Mouse (Mus musculus): ENCODE results near the gene Wdr66. TPM values are rescaled to one million over a fixed set of nuclear protein-coding genes. Genes with fewer than 3 reads are reported as not detected.

The Wdr66 gene
- polyA plus RNA-seq, 1 experiment from 2014 or later, result 1.7 TPM

GRCm38 (mm10) chr5:123345853-123346654 lies 94.2 kb downstream of the Wdr66 start:
- no peaks in the 10 kb centered on the region for H3K27me3 ChIP-seq (ENCODE audit: insufficient read depth, low read length)
- H3K9ac ChIP-seq (replicated peaks; ENCODE audit: low read length), result peak overlapping the region; percentile 97
- no peaks in the 10 kb centered on the region for H3K9me3 ChIP-seq (ENCODE audit: low read length)
- peak overlapping the region; percentile 95 for H3K4me3 ChIP-seq (ENCODE audit: low read length)
- H3K36me3 ChIP-seq (ENCODE audit: insufficient read depth, low read length), result no peaks in the 10 kb centered on the region
- peak overlapping the region; percentile 89 for H3K4me2 ChIP-seq (replicated peaks; ENCODE audit: low read depth, low read length)
- WGBS, result 3% methylated on average over 22 of the region's 22 CpGs
- peaks cover 42% of the 10 kb centered on the region for H3K4me1 ChIP-seq (ENCODE audit: insufficient read depth, low read length)
- peak; percentile 42 for ATAC-seq (ENCODE audit: low FRiP score, low TSS enrichment)
- H3K27ac ChIP-seq (ENCODE audit: low read length), result peak overlapping the region; percentile 99

- Histone ChIP-seq H3K4me1 (ENCODE audit: insufficient read depth, low read length) (peaks cover 49% of the 10 kb centered on the region), H3K4me3 (ENCODE audit: low read length) (peak overlapping the region; percentile 95), H3K27ac (ENCODE audit: low read length) (peak overlapping the region; percentile 99), H3K9me3 (ENCODE audit: low read length) (no peaks in the 10 kb centered on the region), H3K9ac (replicated peaks; ENCODE audit: low read length) (peak overlapping the region; percentile 97), H3K4me2 (replicated peaks; ENCODE audit: low read depth, low read length) (peak overlapping the region; percentile 89), H3K36me3 (ENCODE audit: insufficient read depth, low read length) (no peaks in the 10 kb centered on the region), H3K27me3 (ENCODE audit: insufficient read depth, low read length) (no peaks in the 10 kb centered on the region)
- 37% methylated on average over 7 of the region's 7 CpGs for WGBS
- peak; percentile 58 for ATAC-seq (ENCODE audit: low FRiP score, low TSS enrichment)
Observed at GRCm38 (mm10) chr5:123346701-123347270, 94.9 kb downstream of the Wdr66 start.

DNA sequence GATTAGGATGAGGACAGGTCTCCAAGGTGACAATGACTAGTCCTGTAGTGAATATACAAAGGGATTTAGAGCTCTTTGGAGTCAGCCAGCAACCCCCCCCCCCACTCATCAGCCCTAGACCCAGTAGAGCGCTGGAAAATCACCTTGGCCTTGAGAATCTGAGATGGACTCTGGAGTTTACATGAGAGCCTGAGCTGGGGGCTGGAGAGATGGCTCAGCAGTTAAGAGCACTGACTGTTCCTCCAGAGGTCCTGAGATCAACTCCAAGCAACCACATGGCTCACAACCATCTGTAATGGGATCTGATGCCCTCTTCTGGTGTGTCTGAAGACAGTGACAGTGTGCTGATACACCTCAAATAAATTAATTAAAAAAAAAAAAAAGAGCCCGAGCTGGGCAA lies 96.1 kb downstream of the Wdr66 start:
- Histone ChIP-seq H3K4me2 (replicated peaks; ENCODE audit: low read depth, low read length) (no peak overlapping the region), H3K9me3 (ENCODE audit: low read length) (no peaks in the 10 kb centered on the region), H3K27ac (ENCODE audit: low read length) (peak overlapping the region; percentile 99; the same call in 1 of the 2 replicates), H3K27me3 (ENCODE audit: insufficient read depth, low read length) (no peaks in the 10 kb centered on the region), H3K36me3 (ENCODE audit: insufficient read depth, low read length) (no peaks in the 10 kb centered on the region), H3K4me1 (ENCODE audit: insufficient read depth, low read length) (peaks cover 50% of the 10 kb centered on the region), H3K9ac (replicated peaks; ENCODE audit: low read length) (no peak overlapping the region), H3K4me3 (ENCODE audit: low read length) (no peak overlapping the region)
- no peak for ATAC-seq (ENCODE audit: low FRiP score, low TSS enrichment)
- WGBS, result 71% methylated on average over 2 of the region's 2 CpGs

DNA sequence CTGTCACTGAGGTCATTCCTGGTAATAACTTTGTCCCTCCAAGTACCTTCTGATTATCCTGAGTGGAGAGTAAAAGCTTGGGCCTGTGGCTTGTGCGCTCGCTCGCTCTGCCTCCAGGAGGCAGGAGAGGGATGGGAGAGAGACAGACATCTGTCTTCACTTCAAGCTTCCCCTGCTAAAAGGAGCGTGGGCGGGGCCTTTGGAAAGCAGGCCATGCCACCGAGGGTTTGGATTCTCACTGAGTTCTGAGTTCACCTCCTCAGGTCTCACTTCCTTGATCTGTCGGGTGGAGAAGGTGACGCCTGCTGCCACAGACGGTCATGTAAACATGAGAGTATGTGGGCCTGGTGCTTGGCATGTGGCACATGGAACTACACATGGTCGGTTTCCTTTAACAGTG lies 98.5 kb downstream of the Wdr66 start:
- ATAC-seq (ENCODE audit: low FRiP score, low TSS enrichment), result no peak
- Histone ChIP-seq H3K4me3 (ENCODE audit: low read length) (no peak overlapping the region), H3K27ac (ENCODE audit: low read length) (no peak overlapping the region), H3K9me3 (ENCODE audit: low read length) (no peaks in the 10 kb centered on the region), H3K36me3 (ENCODE audit: insufficient read depth, low read length) (peaks cover 6% of the 10 kb centered on the region; the same call in 1 of the 2 replicates), H3K27me3 (ENCODE audit: insufficient read depth, low read length) (no peaks in the 10 kb centered on the region), H3K4me1 (ENCODE audit: insufficient read depth, low read length) (peaks cover 43% of the 10 kb centered on the region), H3K4me2 (replicated peaks; ENCODE audit: low read depth, low read length) (no peak overlapping the region), H3K9ac (replicated peaks; ENCODE audit: low read length) (no peak overlapping the region)
- WGBS, result 59% methylated on average over 10 of the region's 10 CpGs

DNA sequence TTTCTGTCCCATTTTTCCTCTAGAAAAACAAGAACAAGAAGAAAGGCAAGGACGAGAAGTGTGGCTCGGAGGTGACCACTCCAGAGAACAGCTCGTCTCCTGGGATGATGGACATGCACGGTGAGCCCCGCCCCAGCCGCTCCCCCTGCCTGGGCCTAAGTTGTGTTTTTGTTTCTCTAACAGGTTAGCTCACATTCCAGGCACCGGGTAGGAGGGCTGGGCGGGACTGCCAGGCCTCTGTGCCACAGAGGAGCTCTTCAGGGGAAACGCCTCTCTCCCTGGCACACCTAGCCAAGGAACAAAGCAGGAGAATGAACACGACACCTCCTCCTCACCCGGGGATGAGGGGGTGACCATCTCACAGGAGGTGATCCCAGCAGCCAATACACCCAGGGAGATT lies 104.0 kb downstream of the Wdr66 start:
- H3K36me3 ChIP-seq (ENCODE audit: insufficient read depth, low read length), result peaks cover 44% of the 10 kb centered on the region
- peak overlapping the region; percentile 51; the same call in 1 of the 2 replicates for H3K27ac ChIP-seq (ENCODE audit: low read length)
- no peaks in the 10 kb centered on the region for H3K9me3 ChIP-seq (ENCODE audit: low read length)
- no peak overlapping the region for H3K9ac ChIP-seq (replicated peaks; ENCODE audit: low read length)
- H3K4me2 ChIP-seq (replicated peaks; ENCODE audit: low read depth, low read length), result no peak overlapping the region
- H3K4me3 ChIP-seq (ENCODE audit: low read length), result no peak overlapping the region
- H3K27me3 ChIP-seq (ENCODE audit: insufficient read depth, low read length), result no peaks in the 10 kb centered on the region
- ATAC-seq (ENCODE audit: low FRiP score, low TSS enrichment), result no peak
- 66% methylated on average over 11 of the region's 11 CpGs for WGBS
- H3K4me1 ChIP-seq (ENCODE audit: insufficient read depth, low read length), result peaks cover 15% of the 10 kb centered on the region

- peaks cover 55% of the 10 kb centered on the region for H3K36me3 ChIP-seq (ENCODE audit: insufficient read depth, low read length)
- no peaks in the 10 kb centered on the region for H3K9me3 ChIP-seq (ENCODE audit: low read length)
- 86% methylated on average over 4 of the region's 4 CpGs for WGBS
Observed at GRCm38 (mm10) chr5:123357253-123357652, 105.4 kb downstream of the Wdr66 start.

GRCm38 (mm10) chr5:123359431-123359830 lies 107.5 kb downstream of the Wdr66 start:
- H3K4me1 ChIP-seq (ENCODE audit: insufficient read depth, low read length), result peaks cover 5% of the 10 kb centered on the region
- H3K27me3 ChIP-seq (ENCODE audit: insufficient read depth, low read length), result no peaks in the 10 kb centered on the region
- H3K9me3 ChIP-seq (ENCODE audit: low read length), result no peaks in the 10 kb centered on the region
- no peak overlapping the region for H3K9ac ChIP-seq (replicated peaks; ENCODE audit: low read length)
- H3K36me3 ChIP-seq (ENCODE audit: insufficient read depth, low read length), result peaks cover 71% of the 10 kb centered on the region
- WGBS, result 59% methylated on average over 6 of the region's 6 CpGs
- no peak overlapping the region for H3K4me2 ChIP-seq (replicated peaks; ENCODE audit: low read depth, low read length)
- ATAC-seq (ENCODE audit: low FRiP score, low TSS enrichment), result peak; percentile 91
- no peak overlapping the region for H3K4me3 ChIP-seq (ENCODE audit: low read length)
- peak overlapping the region; percentile 76 for H3K27ac ChIP-seq (ENCODE audit: low read length)

More at GRCm38 (mm10) chr5:123357253-123357652, 105.4 kb downstream of the Wdr66 start:
- Histone ChIP-seq H3K4me3 (ENCODE audit: low read length) (no peak overlapping the region), H3K4me2 (replicated peaks; ENCODE audit: low read depth, low read length) (no peak overlapping the region), H3K4me1 (ENCODE audit: insufficient read depth, low read length) (peaks cover 5% of the 10 kb centered on the region), H3K9ac (replicated peaks; ENCODE audit: low read length) (no peak overlapping the region), H3K27me3 (ENCODE audit: insufficient read depth, low read length) (no peaks in the 10 kb centered on the region), H3K27ac (ENCODE audit: low read length) (no peak overlapping the region; the same call in 1 of the 2 replicates)
- ATAC-seq (ENCODE audit: low FRiP score, low TSS enrichment), result no peak

DNA sequence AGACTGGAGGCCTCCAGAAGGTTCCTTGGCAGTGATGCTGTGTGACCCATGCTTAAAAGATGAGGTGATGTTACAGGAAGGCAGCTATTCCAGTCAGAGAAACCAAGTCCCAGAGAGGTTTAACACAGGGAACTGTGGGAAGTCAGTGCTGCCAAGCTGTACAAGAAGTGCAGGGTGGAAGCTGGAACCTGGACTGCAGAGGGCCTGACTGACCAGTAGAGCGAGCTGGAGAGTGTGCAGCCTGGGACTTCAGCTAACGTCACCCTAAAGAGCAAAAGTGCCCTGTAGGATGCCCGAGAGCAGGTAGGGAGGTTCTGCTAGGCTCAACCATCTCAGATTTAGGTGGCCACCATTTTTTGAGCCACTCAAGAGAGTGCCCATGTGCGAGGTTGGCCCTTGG lies 111.0 kb downstream of the Wdr66 start:
- H3K9ac ChIP-seq (replicated peaks; ENCODE audit: low read length), result no peak overlapping the region
- peaks cover 5% of the 10 kb centered on the region for H3K4me1 ChIP-seq (ENCODE audit: insufficient read depth, low read length)
- no peak overlapping the region for H3K27ac ChIP-seq (ENCODE audit: low read length)
- H3K27me3 ChIP-seq (ENCODE audit: insufficient read depth, low read length), result no peaks in the 10 kb centered on the region
- no peak for ATAC-seq (ENCODE audit: low FRiP score, low TSS enrichment)
- H3K4me2 ChIP-seq (replicated peaks; ENCODE audit: low read depth, low read length), result no peak overlapping the region
- H3K9me3 ChIP-seq (ENCODE audit: low read length), result no peaks in the 10 kb centered on the region
- peaks cover 63% of the 10 kb centered on the region for H3K36me3 ChIP-seq (ENCODE audit: insufficient read depth, low read length)
- H3K4me3 ChIP-seq (ENCODE audit: low read length), result no peak overlapping the region
- 81% methylated on average over 4 of the region's 4 CpGs for WGBS

DNA sequence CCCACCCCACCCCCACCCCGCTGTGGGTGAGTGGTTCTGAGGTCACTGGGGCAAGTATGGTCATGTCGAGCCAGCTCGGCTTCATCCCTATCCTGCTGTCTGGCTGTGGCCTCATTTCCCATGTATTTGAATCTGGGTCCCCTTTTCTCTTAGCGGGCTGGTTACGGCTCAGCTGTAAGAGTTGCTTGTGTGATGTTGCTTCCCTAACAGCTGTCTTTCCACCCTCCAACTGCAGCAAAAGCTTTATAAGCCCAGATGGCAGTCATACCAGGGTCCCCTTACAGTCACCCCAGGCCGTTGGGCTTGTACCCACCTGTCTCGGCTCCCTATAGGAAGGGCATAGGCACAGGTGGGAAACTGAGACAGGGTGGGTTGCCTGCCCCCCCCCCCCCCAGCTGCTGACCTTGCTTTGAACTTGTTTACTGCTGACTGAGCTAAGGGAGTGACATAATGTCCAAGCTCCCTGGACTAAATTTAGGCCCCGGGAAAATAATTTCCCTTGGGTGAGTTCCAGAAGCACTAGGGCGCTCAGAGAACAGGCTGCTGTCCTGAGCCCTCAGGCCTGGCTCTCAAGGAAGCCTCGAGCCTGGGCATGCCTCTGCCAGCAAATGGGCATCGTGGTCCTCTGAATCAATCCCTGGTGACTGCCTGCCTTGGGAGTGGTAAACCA lies 112.5 kb downstream of the Wdr66 start:
- peaks cover 63% of the 10 kb centered on the region for H3K36me3 ChIP-seq (ENCODE audit: insufficient read depth, low read length)
- 73% methylated on average over 11 of the region's 11 CpGs for WGBS
- peak overlapping the region; percentile 32; the same call in 1 of the 2 replicates for H3K27ac ChIP-seq (ENCODE audit: low read length)
- ATAC-seq (ENCODE audit: low FRiP score, low TSS enrichment), result no peak
- no peak overlapping the region for H3K9ac ChIP-seq (replicated peaks; ENCODE audit: low read length)
- H3K9me3 ChIP-seq (ENCODE audit: low read length), result no peaks in the 10 kb centered on the region
- H3K4me2 ChIP-seq (replicated peaks; ENCODE audit: low read depth, low read length), result no peak overlapping the region
- no peaks in the 10 kb centered on the region for H3K27me3 ChIP-seq (ENCODE audit: insufficient read depth, low read length)
- H3K4me1 ChIP-seq (ENCODE audit: insufficient read depth, low read length), result peaks cover 5% of the 10 kb centered on the region
- H3K4me3 ChIP-seq (ENCODE audit: low read length), result no peak overlapping the region
